Mouse (Mus musculus) lung, postnatal 10 days (tissue): ENCODE data around the gene Myo5c.

Experiments used
- DNase-seq: peaks from one replicate; pipeline ENCODE4 v3.0.0; 2021

Gene Myo5c

DNA sequence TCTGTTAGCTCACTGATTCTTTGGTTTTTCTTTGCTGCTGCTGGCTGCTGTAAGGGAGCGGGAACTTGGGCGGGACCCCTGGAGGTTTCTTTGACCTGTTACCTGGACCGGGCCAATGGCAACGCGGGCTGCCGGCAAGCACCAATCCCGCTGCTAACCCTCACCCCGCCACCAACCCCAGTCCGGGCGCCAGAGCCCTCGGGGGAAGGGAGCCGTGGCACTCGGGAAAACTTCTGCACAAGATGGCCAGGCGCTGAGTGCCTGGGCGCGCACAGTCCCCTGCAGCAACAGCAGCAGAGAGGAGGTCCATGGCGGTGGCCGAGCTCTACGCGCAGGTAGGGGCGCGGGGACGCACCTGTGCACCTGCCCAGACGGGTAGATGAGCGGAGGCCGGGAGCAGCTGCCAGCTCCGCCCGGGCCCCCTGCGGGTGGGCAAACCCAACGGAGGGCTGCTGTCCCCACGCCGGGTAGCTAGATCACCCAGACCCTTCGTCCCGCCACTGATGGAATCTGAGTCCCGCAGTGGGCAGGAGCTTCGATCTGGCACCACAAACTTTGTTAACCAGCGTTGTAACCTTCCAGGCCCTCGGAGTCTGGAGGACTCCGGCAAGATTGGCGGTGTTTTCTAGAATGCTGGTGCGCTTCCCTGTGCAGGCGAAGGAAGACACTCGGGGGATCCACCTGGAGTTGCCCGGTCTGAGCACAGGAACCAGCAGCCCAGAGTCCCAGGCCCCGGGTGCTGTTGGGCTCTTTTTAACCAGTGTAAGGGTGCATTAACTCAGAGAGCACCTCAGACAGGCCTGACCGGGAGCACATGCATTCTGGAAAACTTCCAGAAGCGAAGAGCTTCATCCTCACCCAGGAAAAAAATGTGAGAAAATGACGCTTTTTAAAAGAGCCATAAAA lies at the start of gene Myo5c:
Gene Myo5c (plus strand): TSS at position 180 of the 906 bp plus-strand sequence.
- DNase-seq = peak; percentile 72

DNA sequence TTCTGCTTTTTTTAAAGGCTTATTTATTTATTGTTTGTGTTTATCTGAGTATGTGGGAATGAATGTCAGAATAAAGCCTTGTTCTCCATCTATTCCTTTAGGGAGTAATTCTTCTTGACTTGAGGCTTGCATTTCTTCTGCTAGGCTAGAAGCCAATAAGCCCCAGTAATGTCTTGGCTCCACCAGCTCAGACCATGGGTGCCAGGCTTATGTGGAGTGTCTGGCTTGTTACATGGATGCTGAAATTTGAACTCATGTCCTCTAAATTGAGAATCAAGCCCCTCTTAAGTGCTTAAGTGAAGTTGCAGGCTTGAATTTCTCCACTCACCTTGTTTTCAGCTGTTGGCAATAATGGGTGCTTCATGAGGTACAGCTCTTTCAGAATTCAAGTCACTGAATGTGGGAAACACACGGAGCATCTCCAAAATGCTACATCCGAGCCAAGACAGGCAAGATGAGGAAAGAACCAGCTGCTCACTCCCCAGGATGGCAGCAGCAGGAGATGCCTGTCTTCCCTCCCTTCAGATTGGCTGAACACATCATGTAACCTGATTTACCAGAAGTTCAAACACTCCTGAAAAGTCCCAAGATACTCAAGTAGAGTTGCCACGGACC lies 44.1 kb upstream of the Myo5c start:
- DNase-seq = no peak

DNA sequence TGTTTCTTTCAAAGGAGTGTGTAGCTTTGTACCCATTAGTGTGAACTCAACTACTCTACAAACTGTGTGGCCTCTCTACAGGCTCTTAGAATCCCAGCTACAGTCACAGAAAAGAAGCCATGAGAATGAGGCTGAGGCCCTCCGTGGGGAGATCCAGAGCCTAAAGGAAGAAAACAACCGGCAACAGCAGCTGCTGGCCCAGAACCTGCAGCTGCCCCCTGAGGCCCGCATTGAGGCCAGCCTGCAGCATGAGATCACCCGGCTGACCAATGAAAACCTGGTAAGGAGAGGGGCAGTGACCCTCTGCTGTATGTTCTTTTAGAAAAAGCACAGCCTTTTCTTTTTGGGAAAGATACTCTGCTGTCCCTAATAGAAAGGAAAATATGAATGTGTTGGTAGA lies 38.0 kb upstream of the Myo5c start:
- DNase-seq = no peak

DNA sequence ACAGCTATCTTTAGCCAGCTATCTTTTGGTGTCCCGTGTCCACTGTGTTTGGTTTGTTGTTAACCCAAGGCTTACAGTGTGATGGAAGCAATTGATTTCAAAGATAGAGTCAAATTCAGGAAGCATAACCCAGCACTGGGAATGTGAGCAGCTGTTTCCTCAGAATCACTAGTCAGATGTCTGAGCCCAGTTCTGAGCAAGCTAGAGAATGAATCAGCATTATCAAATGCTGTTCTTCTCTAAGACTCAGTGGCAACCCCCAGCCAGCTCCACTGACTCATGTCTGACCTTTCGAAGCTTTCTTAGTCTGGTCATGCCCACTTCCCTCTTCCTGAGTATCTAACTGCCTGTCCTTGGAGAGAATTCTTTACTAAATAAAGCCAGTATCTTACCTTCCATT lies 35.5 kb upstream of the Myo5c start:
- no peak for DNase-seq

DNA sequence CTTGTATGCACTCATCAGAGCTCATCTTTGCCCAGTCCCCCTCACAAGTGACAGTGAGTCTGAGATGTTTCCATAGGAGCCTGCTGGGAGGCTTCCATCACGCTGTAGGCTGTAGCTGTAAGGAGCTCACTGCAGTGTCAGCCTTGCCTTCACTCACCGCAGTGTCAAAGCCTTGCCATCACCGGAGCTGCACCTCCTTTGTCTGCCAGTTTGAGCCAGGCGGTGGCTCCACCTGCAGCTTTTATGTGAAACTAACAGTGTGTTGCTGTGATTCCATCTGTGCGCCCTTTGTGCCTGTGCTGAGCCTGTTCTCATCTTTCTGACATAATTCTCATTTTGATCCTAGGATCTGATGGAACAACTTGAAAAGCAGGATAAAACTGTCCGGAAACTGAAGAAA lies 34.5 kb upstream of the Myo5c start:
- DNase-seq = no peak

DNA sequence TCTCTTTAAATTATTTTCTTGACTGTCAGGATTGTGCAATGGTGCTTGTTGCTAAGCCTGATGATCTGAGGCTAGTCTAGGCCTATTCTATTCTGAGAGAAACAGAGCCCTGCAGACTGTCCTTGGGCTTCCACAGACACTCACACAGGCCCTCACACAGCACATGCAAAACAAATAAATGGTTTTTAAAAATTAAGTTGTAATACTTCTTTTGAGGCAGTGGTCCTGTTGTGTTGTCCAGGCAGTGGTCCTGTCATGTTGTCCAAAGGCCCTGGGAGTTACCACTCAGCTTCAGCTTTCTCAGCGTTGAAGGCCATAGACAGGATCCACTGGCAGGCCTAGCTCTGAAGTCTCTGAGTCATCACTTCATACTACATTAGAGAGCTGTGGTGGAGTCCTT lies 30.3 kb upstream of the Myo5c start:
- no peak for DNase-seq

DNA sequence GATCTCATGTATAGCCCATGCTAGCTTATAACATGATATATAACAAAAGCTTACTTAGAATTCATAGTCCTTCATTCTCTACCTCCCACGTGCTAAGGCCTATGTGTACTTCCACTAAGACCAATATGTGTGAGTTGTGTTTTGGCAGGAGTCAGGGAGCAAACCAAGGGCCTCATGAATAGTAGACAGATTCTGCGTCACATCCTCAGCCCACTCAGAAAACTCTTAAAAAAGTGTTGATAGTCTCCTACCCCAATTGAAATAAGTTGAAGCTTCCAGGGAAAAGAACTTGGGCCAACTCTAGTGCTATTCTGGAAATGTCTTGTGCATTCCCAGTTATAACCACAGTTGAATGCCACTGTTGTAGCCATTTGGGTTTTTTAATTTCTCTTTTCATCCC lies 29.8 kb upstream of the Myo5c start:
- no peak for DNase-seq

DNA sequence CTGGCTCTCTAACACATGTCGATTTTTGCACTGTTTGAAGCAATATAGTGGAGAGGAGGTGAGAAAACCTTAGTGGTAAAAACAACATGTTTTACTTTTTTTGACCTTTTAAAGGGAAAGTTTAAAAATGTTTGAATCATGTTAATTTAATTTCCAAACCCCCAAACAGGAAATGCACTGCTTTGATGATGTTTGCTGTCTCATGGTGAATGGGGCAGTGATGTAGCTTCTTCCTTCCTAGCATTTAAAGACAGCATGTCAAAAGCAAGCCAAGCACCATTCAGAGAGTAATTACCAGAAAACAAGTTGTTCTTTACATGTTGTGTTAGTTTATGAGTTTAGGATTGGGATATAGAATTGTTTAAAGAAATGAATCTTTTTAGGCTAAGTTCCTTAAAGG lies 22.6 kb upstream of the Myo5c start:
- DNase-seq = no peak

DNA sequence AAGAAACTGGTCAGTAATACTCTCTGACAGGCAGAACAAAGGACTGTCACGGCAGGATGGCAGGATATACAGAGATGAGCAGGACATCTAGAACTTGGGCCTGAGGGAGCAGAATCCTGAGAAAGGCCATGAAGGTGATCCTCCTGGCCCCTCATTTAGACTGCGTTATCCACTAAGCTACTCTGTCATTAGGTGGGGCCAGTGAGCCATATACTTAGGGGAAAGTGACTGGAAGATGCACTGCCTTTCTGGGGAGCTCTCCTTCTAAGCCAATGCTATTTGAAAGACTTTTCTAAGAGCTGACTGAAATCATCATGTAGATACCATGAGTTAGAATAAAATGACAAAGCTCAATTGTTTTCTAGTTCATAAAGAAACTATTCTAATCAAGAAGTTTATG lies 21.6 kb upstream of the Myo5c start:
- DNase-seq = no peak

DNA sequence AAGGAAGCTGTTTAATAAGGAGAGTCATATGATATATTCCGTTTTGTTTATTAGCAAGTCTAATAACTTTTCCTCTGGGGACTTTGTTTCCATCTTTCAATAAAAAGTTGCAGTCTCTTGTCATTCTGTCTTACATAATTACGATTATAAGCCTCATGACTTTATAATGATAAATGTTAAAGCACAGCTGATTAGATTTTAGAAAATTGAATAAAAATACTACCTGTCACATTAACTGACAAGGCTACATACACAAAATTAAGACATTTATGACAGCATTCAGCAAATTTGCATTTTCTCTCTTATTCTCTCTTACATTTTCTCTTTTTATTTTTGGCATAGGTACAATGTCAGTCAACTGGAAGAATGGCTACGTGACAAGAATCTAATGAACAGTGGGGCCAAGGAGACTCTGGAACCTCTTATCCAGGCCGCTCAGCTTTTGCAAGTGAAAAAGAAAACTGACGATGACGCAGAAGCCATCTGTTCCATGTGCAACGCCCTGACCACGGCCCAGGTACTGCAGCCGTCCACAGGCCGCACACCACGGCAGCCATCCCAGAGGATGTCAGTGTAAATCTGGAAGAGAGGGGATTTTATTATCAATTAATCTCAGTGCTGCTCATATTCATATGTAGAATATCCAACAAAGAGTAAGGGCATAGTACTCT lies 16.9 kb upstream of the Myo5c start:
- DNase-seq = no peak

DNA sequence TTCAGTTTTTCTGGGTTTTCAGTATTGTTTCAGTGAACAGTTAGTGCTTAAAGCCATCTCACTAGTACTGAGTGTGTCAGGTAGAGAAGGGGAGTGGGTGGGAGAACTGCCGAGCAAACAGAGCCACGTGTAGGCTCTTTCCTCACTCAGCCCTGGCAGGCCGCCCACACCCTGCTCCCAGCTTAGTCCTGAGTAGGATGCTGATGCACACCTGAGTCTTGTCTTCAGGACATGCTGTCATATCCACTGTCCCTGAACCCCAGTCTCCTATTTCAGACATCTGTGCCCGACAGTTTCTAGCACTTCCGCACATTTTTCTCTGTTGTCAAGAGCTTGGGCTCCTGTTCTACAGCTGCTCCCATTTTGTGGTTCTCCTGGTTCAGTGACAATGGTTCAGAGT lies 11.9 kb upstream of the Myo5c start:
- no peak for DNase-seq

DNA sequence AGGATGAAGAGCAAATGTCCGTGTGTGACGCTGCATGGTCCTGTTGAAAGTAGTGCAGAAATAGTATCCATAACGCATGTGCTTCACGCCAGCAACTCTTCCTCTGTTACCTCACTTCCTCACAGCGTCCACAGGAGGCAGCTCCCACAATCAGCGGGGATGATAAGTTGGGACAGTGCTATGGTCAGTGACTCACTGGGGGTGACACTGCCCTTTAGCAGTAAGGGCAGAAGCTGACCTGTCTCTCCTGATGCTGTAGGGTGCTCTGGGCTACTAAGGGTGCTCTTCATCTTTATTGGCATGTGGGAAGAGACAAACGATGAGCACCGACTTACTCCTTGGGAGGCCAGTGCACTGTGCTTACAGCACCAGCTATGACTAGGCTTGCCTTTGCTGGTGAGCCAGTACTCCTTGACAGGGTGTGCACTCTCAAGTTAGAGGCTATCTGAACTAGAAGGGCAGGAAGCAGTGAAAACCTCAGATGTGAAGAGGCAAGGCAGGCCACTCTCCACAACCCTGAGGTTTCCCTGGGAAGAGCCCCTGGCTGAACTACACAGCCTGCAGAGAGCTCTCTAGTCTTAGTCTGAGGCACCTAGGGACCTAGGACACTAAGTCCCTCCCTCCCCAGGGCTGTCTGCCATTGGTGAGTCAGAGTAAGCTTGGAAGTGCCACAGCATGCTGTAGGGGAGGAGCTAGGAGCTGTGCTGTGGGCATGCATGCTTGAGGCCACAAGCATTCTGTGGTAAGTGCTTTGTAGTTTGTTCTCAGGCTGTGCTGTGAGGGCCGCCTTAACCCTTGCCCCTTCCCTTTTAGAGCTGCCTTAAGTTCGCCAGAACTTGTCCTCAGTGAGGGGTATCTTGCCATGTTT lies 10.2 kb upstream of the Myo5c start:
- peak; percentile 73 for DNase-seq

DNA sequence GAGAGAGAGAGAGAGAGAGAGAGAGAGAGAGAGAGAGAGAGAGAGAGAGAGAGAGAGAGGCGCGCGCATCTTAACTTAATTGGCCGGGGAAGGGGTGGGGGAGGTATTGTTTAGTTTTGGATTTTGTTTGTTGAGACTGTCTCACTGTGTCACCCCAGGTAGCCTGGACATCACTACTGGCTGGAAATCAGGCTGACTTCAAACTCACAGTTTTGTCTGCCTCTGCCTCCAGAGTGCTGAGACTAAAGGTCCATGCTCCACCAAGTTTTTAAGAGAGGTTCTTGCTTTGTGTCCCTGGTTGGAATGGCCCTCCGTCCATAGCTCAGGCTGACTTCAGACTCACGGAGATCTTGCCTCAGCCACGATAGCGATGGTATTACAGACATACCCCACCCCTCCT lies 1.0 kb downstream of the Myo5c start:
- DNase-seq = no peak

DNA sequence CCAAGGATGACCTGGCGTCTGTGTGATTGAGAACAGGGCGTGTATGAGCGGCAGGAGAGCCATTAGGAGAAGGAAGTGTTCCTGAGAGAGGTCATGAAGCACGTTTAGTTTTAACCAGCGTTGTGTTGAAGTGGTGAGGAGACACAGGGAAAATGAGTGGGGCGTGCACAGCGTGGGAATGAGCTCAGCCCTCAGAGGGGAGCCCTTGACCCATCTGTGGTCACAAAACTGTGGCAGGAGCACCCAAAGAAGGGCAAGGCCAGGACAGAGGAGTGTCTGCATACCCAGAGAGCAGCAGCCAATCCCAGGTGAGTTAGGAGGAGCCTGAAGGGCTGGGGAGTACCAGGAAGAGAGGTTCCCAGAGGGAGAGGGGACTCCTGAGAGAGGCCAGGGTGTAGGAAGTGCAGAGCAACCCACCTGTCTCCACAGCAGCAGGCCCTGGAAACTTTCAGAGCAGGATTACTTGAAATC lies 2.5 kb downstream of the Myo5c start:
- peak; percentile 40 for DNase-seq

DNA sequence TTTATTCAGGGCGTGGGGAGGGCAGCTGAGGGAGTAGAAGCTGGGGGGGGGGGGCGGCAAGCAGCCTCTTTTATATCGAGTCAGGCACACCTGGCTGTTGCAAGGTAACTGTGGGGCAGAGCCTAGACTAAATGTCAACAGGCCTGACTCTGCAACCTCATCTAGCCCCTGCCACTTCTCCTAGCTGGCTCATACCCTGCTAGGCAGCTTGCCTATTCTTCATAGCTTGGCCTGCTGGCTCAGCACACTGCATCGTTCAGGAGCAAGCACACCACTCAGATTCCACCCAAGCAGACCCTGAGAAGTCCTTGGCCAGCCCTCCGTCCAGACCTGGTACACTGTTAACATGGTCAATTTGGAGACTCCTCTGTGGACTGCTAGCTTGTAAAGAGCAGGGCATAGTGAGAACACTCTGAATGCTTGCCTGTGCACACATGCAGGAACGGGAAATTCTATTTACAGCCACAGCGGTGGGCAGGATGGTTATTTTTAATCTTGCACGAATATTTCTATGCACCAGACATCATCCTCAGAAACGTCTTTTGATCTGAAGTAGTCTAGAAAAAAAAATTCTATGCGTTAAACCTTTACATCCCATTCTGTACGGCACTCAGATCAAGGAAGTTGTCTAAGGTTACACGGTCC lies 3.3 kb downstream of the Myo5c start:
- DNase-seq = no peak

DNA sequence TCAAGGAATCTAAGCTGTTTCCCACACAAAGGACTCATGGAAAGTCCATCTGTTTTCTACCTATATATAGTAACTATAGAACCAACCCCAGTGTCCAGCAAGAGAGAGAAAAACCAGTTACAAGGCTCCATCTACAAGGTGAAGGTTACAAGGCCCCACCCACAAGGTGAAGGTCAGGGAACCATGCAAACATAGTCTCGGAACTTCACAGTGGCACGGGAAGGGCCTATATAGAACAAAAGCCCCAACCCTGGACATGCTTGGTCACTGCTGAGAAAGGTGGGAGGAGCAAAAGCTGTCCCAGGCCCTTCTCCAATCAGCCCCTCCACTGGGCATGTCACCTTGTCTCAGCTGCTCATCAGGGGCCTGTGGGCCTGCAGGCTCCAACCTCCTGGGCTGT lies 3.9 kb downstream of the Myo5c start:
- DNase-seq = no peak

DNA sequence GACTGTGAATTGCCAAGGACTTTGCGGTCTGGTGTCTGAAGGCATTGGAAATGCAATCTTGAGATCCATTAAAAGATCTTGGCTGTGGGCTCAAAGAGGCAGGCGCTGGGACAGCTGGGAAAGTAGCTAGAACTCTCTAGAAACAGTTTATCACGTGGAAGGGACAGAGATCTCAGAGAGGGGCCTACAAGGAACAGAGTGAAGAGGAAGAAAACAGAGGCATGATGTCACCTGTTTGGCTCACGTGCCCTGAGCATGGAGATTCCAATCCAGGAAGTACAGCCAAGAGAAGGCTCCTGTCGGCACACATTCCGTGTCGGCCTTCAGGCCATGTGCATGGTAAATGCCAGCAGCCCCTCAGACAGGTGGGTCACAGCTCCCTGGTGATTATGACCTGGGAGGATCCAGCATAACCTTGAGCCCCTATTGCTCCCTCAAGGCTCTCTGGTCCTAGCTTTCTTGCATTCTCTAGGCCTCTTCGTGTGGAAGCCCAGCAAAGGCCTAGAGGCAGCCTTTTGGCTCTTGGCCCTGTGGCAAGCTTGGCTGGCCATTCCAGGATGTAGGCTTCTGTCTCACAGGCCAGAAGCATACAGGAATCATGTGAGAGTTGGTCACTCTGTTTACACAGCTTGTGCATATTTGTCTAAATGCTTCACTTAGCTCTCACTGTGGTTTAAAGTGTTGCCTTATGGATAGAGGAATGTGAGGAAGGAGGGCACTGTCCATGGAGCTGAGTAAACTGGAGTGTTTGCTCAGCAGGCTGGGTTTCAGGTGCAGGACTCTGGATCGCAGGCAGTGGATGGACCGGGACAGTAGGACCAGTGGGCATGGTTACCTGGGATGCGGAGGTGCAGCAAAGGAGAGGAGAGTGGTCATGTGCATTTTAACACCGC lies 4.8 kb downstream of the Myo5c start:
- DNase-seq = peak; percentile 64

DNA sequence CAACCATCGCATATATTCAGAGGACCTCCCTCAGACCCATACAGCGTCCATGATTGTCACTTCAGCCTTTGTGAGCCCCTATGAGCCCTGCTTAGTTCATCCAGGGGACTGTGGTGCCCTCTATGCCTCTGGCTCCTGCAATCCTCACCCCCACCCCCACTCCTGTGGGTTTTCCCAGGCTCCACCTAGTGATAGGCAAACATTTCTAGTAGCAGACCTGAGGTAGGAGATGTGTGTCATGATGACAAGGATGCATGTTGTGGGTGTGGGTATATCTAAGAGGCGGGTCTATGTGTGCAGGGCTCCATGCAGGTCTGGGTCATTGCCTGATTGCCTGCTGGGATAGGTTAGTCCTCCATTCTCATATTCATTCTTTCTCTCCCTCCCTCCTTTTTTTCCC lies 6.4 kb downstream of the Myo5c start:
- no peak for DNase-seq

DNA sequence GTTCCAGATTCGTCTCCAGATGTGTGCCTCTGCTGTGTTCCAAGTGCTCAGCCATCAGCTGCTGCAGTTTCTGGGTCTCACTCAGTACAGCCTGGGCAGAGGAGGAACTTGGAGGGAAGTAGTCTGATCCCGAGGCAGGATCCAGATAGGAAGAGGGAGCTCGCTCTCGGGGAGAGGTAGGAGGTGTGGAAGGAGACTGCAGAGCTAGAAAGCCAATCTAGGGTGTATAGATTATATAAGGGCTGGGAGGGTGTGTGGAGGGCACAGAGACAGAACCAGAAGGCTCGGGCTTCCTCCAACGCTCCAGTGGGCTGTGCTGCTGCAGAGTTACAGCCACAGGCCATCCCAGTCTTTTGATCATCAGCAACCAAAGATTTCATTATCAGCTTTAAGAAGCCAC lies 11.2 kb downstream of the Myo5c start:
- DNase-seq = no peak

DNA sequence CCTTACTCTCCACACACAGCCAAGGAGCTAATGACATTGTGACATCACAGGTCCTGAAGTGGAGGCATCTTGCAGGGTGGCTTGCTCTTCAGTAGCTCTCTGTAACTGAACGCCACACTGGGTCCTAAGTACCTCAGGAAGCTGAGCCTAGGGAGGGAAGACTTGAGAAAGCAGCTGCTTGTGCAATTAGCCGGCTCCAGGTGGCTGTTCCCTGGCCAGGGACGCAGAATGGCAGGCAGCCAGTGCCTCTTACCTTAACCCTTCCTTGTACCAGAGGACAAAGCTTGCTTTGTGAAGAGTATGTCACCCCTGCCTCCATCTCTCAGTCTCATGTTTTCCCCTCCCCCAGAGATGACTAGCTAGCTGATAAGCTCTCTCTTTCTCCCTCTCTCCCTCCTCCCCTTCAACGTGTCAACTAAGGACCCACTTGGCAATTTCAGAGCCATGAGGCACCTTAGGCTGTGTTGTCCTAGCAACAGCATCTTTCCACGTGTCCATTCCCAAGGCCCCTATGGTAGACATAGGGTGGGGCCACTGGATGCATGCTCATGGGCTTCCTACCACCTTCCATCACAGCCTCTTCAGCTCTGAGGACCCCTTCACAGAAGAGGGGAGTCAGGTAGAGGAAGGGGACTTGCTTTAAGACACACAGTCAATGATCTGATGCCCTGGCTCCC lies 12.0 kb downstream of the Myo5c start:
- peak; percentile 66 for DNase-seq

DNA sequence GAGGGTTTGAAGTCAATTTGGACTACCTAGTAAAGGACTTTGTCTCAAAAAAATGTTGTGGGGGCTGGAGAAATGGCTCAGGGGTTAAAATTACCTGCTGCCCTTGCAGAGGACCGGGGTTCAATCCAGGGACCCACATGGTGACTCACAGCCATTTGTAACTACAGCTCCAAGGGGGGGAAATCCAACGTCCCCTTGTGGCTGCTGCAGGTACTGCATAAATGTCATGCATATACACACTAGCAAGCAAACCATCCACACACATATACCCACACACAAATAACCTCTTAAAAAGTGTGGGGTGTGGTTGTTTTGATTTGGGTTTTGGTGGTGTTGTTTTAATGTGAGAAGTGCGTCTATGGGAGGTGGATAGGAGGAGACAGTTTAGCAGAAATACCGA lies 12.7 kb downstream of the Myo5c start:
- no peak for DNase-seq
